Mouse (Mus musculus) adrenal gland, postnatal 4 days (tissue): ENCODE results near the gene Arhgap15. TPM values are rescaled to one million over a fixed set of nuclear protein-coding genes. Genes with fewer than 3 reads are reported as not detected.

ENCODE experiments used
- DNase-seq, 2 experiments: peaks; one replicate each; pipeline ENCODE4 v3.0.0; 2021 to 2022; ENCODE audit warnings: low spot score in 2 of 2, mixed read lengths in 2 of 2
- total RNA-seq, 2 experiments: library from RNA; stranded (reverse); gene quantifications; 2 replicates each; pipeline ENCODE4 v1.2.3; 2021

The Arhgap15 gene
- total RNA-seq, 2 experiments from 2014 or later, result 1.2 to 2.3 TPM

GRCm38 (mm10) chr2:44300466-44300865 lies 551.8 kb downstream of the Arhgap15 start:
- DNase-seq, result no peak

- DNase-seq, result no peak
These were observed 555.8 kb downstream of the Arhgap15 start for GRCm38 (mm10) chr2:44304261-44304970.

GRCm38 (mm10) chr2:44304971-44305808 lies 556.6 kb downstream of the Arhgap15 start:
- DNase-seq, result no peak

GRCm38 (mm10) chr2:44306137-44306536 lies 557.5 kb downstream of the Arhgap15 start:
- no peak for DNase-seq

GRCm38 (mm10) chr2:44309124-44309523 lies 560.5 kb downstream of the Arhgap15 start:
- no peak for DNase-seq

- DNase-seq, result no peak
These were observed 560.9 kb downstream of the Arhgap15 start for GRCm38 (mm10) chr2:44309556-44309955.

- no peak for DNase-seq
These were observed 561.6 kb downstream of the Arhgap15 start for GRCm38 (mm10) chr2:44310095-44310748.

- DNase-seq, result no peak
These were observed 562.6 kb downstream of the Arhgap15 start for GRCm38 (mm10) chr2:44311216-44311615.

GRCm38 (mm10) chr2:44313573-44313972 lies 564.9 kb downstream of the Arhgap15 start:
- no peak for DNase-seq

- no peak for DNase-seq
These were observed 569.8 kb downstream of the Arhgap15 start for GRCm38 (mm10) chr2:44318436-44318835.

GRCm38 (mm10) chr2:44319479-44319878 lies 570.9 kb downstream of the Arhgap15 start:
- no peak for DNase-seq

- DNase-seq, result no peak
These were observed 575.2 kb downstream of the Arhgap15 start for GRCm38 (mm10) chr2:44323813-44324212.

- DNase-seq, result no peak
These were observed 584.7 kb downstream of the Arhgap15 start for GRCm38 (mm10) chr2:44333295-44333694.

- DNase-seq, result no peak
These were observed 585.4 kb downstream of the Arhgap15 start for GRCm38 (mm10) chr2:44334006-44334405.

GRCm38 (mm10) chr2:44334517-44334916 lies 585.9 kb downstream of the Arhgap15 start:
- DNase-seq, result no peak

GRCm38 (mm10) chr2:44336720-44337354 lies 588.2 kb downstream of the Arhgap15 start:
- DNase-seq, result no peak

- DNase-seq, result no peak
These were observed 589.8 kb downstream of the Arhgap15 start for GRCm38 (mm10) chr2:44338467-44338866.

- no peak for DNase-seq
These were observed 592.5 kb downstream of the Arhgap15 start for GRCm38 (mm10) chr2:44341091-44341571.

GRCm38 (mm10) chr2:44344861-44345260 lies 596.2 kb downstream of the Arhgap15 start:
- DNase-seq, result no peak

GRCm38 (mm10) chr2:44345325-44345945 lies 596.8 kb downstream of the Arhgap15 start:
- no peak for DNase-seq

GRCm38 (mm10) chr2:44346184-44346583 lies 597.6 kb downstream of the Arhgap15 start:
- DNase-seq, result no peak
